Mouse (Mus musculus) neutrophil, adult 5-6 weeks (primary cell): ENCODE results near the gene Rftn2. TPM values are rescaled to one million over a fixed set of nuclear protein-coding genes. Genes with fewer than 3 reads are reported as not detected.
A peak's percentile ranks its signal among the peaks of the same experiment; 100 is the strongest.

Source experiments
- ATAC-seq: fragments of 151-379, 151-347 bp; 2 replicates; pipeline ENCODE4 v1.8.0; 2017; ENCODE audit warnings: mild to moderate bottlenecking, moderate TSS enrichment; ENCODE audit not compliant: insufficient number of reproducible peaks, poor library complexity, low FRiP score, severe bottlenecking; ENCODE audit errors: extremely low read depth
- total RNA-seq: library from RNA; stranded (forward); fragments of 200-1000 nt; gene quantifications from 2 replicates; pipeline ENCODE4 v1.2.3, GENCODE M21; 2017

The Rftn2 gene
- total RNA-seq: 14.1 and 18.4 TPM in 2 replicates

GRCm38 (mm10) chr1:55226011-55226857 lies at the start of gene Rftn2:
Rftn2 (minus strand) TSS chr1:55226782.
- ATAC-seq: no peak

GRCm38 (mm10) chr1:55265447-55265846 lies 38.9 kb upstream of the Rftn2 start:
- no peak for ATAC-seq

- no peak for ATAC-seq
Observed at GRCm38 (mm10) chr1:55264385-55264784, 37.8 kb upstream of the Rftn2 start.

DNA sequence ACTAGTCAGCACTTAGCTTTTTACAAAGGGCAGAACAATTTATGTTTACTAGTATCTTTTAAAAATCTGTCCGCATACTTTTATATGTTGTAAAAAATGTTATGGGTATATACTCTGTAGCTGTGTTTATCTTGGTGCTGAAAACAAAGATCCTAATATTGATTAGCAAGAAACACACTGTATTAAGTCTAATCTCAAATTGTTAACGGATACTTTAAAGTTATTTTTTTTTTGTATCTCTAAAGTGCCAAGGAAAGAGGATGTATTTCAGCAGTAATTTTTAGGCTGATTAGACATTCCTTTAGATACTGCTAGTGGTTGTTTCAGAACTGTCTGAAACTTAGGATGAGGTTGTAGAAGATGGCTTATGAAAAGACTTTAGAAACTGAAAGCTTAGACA lies 19.8 kb upstream of the Rftn2 start:
- ATAC-seq: no peak

DNA sequence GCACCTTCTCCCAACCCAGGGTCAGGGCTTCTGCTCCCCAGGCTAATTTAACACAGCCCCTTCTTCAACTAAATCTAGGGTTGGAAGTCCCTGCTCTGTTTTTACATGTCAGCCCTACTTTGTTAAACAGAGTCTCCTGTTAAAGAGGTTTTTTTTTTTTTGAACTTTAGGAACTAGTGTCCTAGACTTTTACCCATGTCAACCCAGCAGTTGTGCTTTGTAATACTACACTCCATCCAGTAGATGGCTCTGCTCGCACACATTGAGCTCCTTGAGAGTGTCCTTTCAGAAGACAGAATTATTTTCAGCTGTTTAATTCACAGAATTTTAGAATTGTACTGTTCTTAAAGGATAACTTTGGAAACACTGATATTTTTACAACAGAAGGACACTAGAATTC lies 12.7 kb upstream of the Rftn2 start:
- peak; percentile 64; the same call in 1 of the 2 replicates for ATAC-seq

GRCm38 (mm10) chr1:55238496-55238895 lies 11.9 kb upstream of the Rftn2 start:
- ATAC-seq: no peak

GRCm38 (mm10) chr1:55237643-55238161 lies 11.1 kb upstream of the Rftn2 start:
- ATAC-seq: no peak

- ATAC-seq: peak; percentile 91
Observed at GRCm38 (mm10) chr1:55236890-55237642, 10.5 kb upstream of the Rftn2 start, which contains the start of gene Mars2. Mars2 (plus strand) TSS chr1:55237177.

- no peak for ATAC-seq
Observed at GRCm38 (mm10) chr1:55236487-55236886, 9.9 kb upstream of the Rftn2 start.

GRCm38 (mm10) chr1:55234910-55235520 lies 8.4 kb upstream of the Rftn2 start:
- no peak for ATAC-seq

- no peak for ATAC-seq
Observed at GRCm38 (mm10) chr1:55228256-55228884, 1.8 kb upstream of the Rftn2 start.

DNA sequence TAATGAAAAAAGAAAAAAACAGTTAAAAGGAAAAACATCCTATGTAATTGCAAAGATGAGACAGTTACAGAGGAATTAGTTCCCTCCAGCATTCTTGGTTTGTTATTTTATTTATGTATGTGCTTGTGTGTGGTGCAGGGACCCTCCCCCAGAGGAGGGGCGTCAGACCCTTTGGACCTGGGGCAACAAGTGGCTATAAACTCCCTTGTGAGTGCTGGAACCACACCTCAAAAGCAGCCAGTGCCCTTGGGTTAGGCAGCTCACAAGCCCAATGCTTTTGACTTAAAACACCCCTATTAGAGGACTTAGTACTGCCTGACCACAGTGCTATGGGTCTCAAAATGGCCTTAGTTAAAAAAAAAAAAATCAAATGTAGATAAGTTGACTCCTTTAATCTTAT lies 794 bp upstream of the Rftn2 start:
- ATAC-seq: no peak

DNA sequence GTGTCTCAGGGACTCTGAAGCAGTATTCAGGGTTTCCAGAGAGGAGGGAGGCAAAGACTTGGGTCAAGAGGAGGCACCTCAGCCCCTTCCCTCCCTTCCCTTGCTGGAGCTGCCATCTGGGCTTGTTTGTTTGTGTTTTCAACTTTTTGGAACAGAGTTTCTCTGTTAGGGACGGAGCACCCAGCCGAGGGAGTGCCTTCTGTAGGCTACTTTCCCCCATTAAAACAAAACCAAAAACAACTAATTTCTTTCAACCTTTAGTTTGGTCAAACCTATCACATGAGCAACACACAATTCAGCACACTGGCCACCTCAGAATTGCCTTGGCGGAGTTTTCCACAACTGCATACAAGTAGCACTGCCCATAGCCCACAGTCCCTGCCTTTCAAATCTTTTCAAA lies 1.2 kb downstream of the Rftn2 start:
- no peak for ATAC-seq

GRCm38 (mm10) chr1:55224111-55224510 lies 2.5 kb downstream of the Rftn2 start:
- no peak for ATAC-seq

- ATAC-seq: no peak
Observed at GRCm38 (mm10) chr1:55223026-55223425, 3.6 kb downstream of the Rftn2 start.

GRCm38 (mm10) chr1:55221352-55221751 lies 5.2 kb downstream of the Rftn2 start:
- no peak for ATAC-seq

- no peak for ATAC-seq
Observed at GRCm38 (mm10) chr1:55217191-55217590, 9.4 kb downstream of the Rftn2 start.

DNA sequence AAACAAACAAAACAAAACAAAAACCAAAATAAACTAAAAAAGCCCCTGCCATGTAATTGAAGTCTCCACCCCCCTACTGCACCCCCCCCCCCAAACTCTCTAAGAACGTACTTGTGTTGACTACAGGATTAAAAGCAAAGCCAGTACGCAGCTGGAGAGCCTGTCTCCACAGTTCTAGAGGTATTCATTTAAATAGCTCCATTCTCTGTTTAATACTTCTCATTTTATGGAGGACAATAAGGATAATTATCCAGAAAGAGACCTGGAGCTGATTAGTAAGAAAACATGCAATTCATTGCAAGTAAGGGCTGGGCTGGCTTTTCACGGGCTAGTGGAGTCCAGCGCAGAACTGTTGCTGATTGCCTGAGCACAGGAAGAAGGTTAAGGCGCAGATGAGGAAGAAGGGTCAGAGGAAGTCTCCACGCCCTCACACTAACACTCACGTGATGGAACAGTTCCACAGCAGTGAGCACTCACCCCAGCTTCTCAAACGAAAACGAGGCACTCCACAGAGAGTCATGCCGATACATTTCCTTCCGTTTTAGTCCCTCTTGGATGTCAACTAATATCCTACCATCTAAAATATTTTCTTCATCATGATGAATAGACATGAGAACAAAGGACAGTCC lies 11.3 kb downstream of the Rftn2 start:
- ATAC-seq: peak; percentile 98

- ATAC-seq: no peak
Observed at GRCm38 (mm10) chr1:55213936-55214335, 12.6 kb downstream of the Rftn2 start.
